ENCODE assay signal across 8 mouse cellular contexts in the genomic region with DNA sequence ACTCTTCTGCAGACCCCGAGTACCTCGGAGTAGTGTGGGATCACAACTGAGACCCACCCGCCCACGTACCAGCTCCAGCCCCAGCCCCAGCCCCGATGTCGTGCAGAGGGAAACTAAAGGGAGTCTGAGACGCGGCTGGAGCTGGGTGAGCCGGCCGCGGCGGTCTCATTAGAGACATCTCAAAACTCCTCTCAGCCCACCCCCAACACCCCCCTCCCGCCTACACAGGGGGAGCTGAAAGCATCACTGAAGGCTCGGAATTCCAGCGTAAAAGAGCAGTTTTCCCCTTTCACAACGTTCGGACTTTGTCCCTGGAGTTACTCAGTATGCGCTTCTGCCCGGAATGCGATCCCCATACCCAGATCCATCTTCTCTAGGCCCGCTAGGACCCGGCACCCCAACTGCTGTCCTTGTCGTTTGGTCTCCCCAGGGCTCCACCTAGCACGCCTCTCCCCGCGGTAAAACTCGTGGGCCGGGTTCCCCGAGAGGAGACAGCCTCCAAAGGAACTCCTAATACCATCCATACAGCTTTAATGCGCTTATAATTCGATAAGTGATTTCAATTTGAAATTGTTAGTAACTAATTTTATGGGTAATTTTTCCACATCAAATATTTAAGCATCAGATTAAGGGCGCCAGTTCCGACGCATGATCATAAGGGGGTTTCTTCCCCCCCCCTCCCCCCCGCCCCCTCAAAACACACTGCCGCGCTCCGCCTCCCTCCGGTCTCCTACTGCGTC.
DNase-seq lines count a peak whose midpoint lies in the region; ATAC-seq lines count a peak whose summit lies in the region.

No protein-coding gene starts in this region.

- H3K4me2 ChIP-seq in limb, embryonic 12.5 days = peak overlapping the region; percentile 67
- peak overlapping the region; percentile 67 for H3K4me2 ChIP-seq in midbrain, embryonic 15.5 days

- DNase-seq in layer of hippocampus, postnatal 10 days (ENCODE audit: low spot score in 2 of 2) = peak; percentile 16 to 37
- no peak for DNase-seq in layer of hippocampus, adult 9-10 months (ENCODE audit: low spot score)
- peak; percentile 74 for DNase-seq in Muller cell, postnatal 12 days (ENCODE audit: inconsistent ontology term)
- peak; percentile 66 for DNase-seq in embryo, embryonic 10 days (ENCODE audit: low spot score)
- peak; percentile 31 to 38 for DNase-seq in heart, postnatal 14 days
- DNase-seq in T-cell, adult 2 months (ENCODE audit: low spot score) = no peak

- no peak overlapping the region for H3K27ac ChIP-seq in limb, embryonic 12.5 days
- no peak overlapping the region for H3K27ac ChIP-seq in midbrain, embryonic 15.5 days

- 1% methylated on average over 39 of the region's 40 CpGs for WGBS in limb, embryonic 12.5 days
- WGBS in midbrain, embryonic 15.5 days = under 1% methylated on average over 40 of the region's 40 CpGs

- no peaks in the 10 kb centered on the region for H3K36me3 ChIP-seq in limb, embryonic 12.5 days
- H3K36me3 ChIP-seq in midbrain, embryonic 15.5 days (replicated peaks) = no peaks in the 10 kb centered on the region

- peak overlapping the region; percentile 46 for H3K4me3 ChIP-seq in limb, embryonic 12.5 days (replicated peaks)
- peak overlapping the region; percentile 42 for H3K4me3 ChIP-seq in midbrain, embryonic 15.5 days

- H3K9ac ChIP-seq in limb, embryonic 12.5 days (replicated peaks) = peak overlapping the region; percentile 44; the same call in 1 of the 2 replicates
- peak overlapping the region; percentile 31; the same call in 1 of the 2 replicates for H3K9ac ChIP-seq in midbrain, embryonic 15.5 days

- H3K27me3 ChIP-seq in limb, embryonic 12.5 days = peaks cover 61% of the 10 kb centered on the region
- peaks cover 34% of the 10 kb centered on the region for H3K27me3 ChIP-seq in midbrain, embryonic 15.5 days (replicated peaks)

- no peaks in the 10 kb centered on the region for H3K9me3 ChIP-seq in limb, embryonic 12.5 days
- H3K9me3 ChIP-seq in midbrain, embryonic 15.5 days = no peaks in the 10 kb centered on the region

- 0 out of 2 replicates have a peak, but pooled peaks have one; percentile 21 for ATAC-seq in limb, embryonic 12.5 days (ENCODE audit: insufficient number of reproducible peaks, insufficient read depth, low FRiP score, low TSS enrichment, low read depth)
- ATAC-seq in midbrain, embryonic 15.5 days (replicated peaks) = peak; percentile 46

- intact Hi-C loops in heart, postnatal 14 days (cut with DNase I) = loop anchor here (1.0 to 10.0 kb wide), 6 partner anchors 80 to 1192 kb away; no protein-coding TSS in a partner anchor

- H3K4me1 ChIP-seq in limb, embryonic 12.5 days (replicated peaks) = peaks cover 25% of the 10 kb centered on the region
- peaks cover 32% of the 10 kb centered on the region for H3K4me1 ChIP-seq in midbrain, embryonic 15.5 days

Comparison
In these comparisons a context has a peak if more than half of its experiments do, and no peak if none do; other contexts are left out.
1. DNase-seq: peak in layer of hippocampus, postnatal 10 days (2 of 2), Muller cell, postnatal 12 days (single experiment), embryo, embryonic 10 days (single experiment) and heart, postnatal 14 days (2 of 2); none in layer of hippocampus, adult 9-10 months (single experiment) and T-cell, adult 2 months (single experiment).